Mouse (Mus musculus): ENCODE results near the gene Pced1b.

The Pced1b gene

DNA sequence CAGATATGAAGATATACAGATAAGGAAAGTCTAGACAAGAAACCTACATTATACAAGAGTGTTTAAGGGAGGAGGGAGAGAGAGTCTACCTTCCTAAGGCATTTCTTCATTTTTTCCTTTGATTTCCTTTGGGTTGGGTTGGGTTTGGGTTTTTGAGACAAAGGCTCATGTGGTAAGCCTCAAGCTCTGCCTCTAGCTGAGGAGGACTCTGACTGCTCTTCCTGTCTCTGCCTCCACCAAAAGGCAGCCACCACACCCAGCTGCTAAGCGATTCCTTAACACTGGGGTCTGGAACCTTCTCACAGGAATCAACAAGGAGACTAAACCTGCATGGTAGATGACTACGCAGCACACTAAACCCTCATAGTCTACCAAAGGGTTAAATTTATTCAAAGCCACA is 143.9 kb downstream of the Pced1b start:
- ChIA-PET POLR2A (interaction anchor here in 1 of 4 experiments (0.6 to 1.3 kb wide), 2 partner anchors 15 to 47 kb away, joined by 3 to 5 read pairs; no protein-coding TSS in a partner anchor), CTCF (no interaction called here)

DNA sequence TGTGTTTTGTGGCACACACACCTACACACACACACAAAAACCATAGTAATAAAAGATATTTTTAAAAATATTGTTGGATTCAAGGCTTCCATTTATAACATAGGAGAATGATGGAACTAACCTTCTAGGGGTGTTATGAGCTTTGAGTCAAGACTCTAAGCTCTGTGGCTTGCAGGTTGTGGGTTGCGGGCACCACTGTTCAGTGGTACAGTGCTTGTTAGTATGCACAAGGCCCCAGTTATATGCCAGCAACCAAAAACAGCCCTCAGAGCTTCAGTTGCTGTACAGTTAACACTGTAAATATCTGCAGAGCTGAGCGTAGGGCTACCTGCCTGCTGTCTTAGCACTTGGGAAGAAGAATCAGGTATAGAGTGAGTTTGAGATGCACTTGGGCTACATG is 144.5 kb downstream of the Pced1b start:
- CTCF ChIA-PET, result no interaction called here
- POLR2A ChIA-PET, result interaction anchor here in 2 of 4 experiments (0.9 to 6.5 kb wide), 5 partner anchors 8 to 190 kb away, joined by 3 to 57 read pairs (median 6); no protein-coding TSS in a partner anchor

DNA sequence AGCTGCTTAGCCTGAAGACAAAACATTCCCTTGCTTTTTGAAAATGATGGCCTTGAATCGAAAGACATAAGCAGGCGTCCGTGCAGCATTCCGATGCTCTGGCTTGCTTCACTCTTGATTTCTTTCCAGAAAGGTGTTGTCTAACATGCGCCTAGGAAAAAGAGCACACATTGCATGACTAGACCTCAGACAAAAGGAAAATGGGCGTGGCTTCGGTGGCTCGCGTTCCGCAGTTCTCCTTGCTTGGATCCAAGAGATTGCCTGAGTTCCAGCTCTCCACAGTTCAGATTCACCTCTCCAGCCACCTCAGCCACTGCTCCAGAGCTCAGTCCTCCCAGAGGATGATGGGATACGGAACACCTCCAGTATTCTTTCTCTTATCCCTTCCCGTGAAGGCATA is 147.7 kb downstream of the Pced1b start:
- ChIA-PET POLR2A (interaction anchor here (0.9 to 6.5 kb wide), 19 partner anchors 9 to 31 kb away, joined by 3 to 57 read pairs (median 7); no protein-coding TSS in a partner anchor), CTCF (interaction anchor here in 1 of 4 experiments (0.7 kb wide), 1 partner anchor 11 kb away, joined by 3 read pairs; no protein-coding TSS in a partner anchor)

DNA sequence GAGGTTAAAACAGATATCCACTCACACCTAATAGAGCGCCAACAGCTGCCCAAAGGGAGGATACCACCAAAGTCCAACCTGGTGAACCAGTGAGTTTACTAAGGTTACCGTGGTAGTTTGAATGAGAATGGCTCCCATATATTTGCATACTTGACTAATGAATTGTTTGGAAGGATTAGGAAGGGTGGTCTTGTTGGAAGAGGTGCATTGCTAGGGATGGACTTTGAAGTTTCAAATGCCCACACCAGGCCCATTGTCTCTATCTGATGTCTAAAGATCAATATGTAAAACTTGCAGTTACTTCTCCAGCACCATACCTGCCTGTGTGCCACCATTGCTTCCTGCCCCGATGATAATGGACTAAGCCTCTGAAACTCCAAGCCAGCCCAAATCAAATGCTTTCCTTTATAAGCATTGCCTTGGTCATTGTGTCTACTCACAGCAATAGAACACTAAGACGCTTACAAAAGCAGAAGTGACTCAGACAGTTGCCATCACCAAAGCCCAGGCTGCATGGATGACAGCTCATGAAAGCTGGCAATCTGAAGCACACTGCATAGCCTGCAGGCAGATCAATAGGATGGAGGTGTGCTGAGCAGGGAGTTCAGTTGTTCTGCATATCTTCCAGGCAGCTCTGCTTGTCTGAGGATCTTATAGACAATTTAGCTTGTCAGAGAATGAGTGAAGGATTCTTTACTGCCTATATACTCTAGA is 149.8 kb downstream of the Pced1b start:
- CTCF ChIA-PET, result interaction anchor here in 1 of 4 experiments (0.6 kb wide), 1 partner anchor 200 kb away, joined by 3 read pairs; no protein-coding TSS in a partner anchor
- POLR2A ChIA-PET, result interaction anchor here in 3 of 4 experiments (0.6 to 6.5 kb wide), 7 partner anchors 11 to 337 kb away, joined by 3 to 57 read pairs (median 4); no protein-coding TSS in a partner anchor

DNA sequence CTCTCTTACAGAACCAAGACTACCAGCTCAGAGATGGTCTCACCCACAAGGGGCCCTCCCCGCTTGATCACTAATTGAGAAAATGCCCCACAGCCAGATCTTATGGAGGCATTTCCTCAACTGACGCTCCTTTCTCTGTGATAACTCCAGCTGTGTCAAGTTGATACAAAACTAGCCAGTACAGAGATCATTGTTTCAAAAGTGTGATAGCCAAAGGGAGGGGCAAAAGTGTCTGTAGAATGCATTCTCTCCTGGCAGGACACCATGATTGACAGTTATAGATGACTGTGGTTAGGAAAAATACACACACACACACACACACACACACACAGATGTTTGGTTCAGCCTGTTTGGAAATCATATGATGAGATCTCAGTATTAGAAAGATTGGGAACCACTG is 150.9 kb downstream of the Pced1b start:
- POLR2A ChIA-PET, result interaction anchor here in 1 of 4 experiments (1.1 to 6.5 kb wide), 2 partner anchors 14 to 18 kb away, joined by 4 to 57 read pairs; no protein-coding TSS in a partner anchor
- CTCF ChIA-PET, result no interaction called here

DNA sequence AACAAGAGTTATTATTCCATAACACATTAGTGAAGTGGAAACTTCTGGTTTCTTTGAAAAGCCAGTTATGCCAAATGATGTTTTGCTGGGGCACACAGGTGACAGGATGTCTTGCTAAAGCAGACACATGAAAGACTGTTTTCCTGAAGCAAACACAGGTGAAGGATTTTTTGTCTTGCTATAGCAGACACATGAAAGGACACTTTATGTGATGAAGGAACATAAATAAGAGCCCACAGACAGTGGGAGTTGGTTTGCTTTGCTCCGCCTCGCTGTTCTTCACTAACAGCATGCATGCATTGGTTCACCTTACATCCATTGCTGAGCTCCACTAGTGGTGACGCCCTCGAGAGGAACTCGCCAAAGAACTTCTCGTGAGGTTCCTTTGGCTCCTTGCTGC is 154.0 kb downstream of the Pced1b start:
- CTCF ChIA-PET, result no interaction called here
- POLR2A ChIA-PET, result interaction anchor here in 2 of 4 experiments (1.4 to 1.7 kb wide), 3 partner anchors 8 to 18 kb away, joined by 3 to 5 read pairs (median 3); no protein-coding TSS in a partner anchor

DNA sequence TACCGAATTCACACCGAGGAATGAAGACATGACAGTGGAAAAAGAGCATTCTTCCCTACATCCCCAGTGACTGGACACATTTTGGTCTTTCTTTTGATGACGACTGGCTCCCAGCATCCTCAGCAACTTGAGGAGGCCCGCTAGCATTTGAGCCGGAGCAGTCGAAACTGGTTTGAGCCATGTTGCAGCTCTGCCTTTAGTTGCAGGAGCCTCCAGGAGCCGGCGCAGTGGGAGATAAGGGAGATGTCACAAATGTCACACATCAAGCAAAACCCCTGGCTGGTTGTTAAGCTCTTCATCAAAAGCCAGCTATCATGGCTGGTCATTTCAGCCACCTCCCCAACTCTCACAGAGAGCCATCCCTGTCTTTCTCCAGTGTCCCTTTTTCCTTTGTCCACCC is 157.6 kb downstream of the Pced1b start:
- POLR2A ChIA-PET, result interaction anchor here (0.5 to 2.6 kb wide), 21 partner anchors 9 to 64 kb away, joined by 3 to 10 read pairs (median 4); no protein-coding TSS in a partner anchor

DNA sequence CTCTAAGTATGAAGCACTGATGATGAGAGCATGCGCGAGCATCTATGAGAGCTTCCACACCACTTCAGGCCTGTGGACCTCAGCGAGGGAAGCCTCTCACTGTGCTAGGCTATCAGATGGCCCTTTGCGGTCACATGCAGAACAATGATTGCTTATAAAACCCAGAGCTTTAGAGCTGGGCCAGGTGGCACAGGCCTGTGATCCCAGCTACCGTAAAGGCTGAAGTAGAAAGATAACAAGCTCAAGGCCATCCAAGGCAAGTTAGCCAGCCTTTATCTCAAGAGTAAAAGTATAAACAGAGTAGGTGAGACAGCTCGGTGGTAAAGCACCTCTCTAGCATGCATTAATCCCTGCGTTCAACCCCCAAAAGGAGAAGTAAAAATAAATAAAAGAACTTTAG is 158.1 kb downstream of the Pced1b start:
- POLR2A ChIA-PET, result interaction anchor here in 3 of 4 experiments (0.6 to 2.6 kb wide), 19 partner anchors 9 to 373 kb away, joined by 3 to 10 read pairs (median 4); no protein-coding TSS in a partner anchor
- CTCF ChIA-PET, result interaction anchor here in 3 of 4 experiments (0.6 to 1.3 kb wide), 6 partner anchors 11 to 207 kb away, joined by 3 to 7 read pairs (median 4); no protein-coding TSS in a partner anchor

More for the DNA sequence above, 157.6 kb downstream of the Pced1b start:
- CTCF ChIA-PET, result interaction anchor here in 3 of 4 experiments (0.6 to 1.3 kb wide), 5 partner anchors 29 to 208 kb away, joined by 3 to 6 read pairs (median 4); no protein-coding TSS in a partner anchor

DNA sequence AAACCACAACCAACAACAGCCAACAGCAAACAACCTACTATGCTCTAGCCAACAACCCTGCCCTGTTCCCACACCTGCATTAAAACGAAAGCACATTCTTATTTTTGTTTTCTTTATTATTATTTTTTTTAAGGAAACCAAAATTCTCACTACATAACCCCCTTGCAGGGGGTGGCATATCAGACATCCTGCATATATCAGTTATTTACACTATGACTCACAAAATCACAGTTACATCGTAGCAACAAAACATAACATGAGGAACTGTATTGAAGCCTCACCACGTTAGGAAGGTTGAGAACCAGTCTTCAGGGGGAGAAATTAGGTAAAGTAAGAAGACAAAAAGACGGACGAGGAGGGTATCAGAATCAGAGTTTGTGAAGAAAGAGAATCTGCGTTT is 159.2 kb downstream of the Pced1b start:
- ChIA-PET CTCF (no interaction called here), POLR2A (interaction anchor here in 1 of 4 experiments (1.2 to 2.6 kb wide), 3 partner anchors 22 to 46 kb away, joined by 3 to 9 read pairs (median 3); no protein-coding TSS in a partner anchor)

DNA sequence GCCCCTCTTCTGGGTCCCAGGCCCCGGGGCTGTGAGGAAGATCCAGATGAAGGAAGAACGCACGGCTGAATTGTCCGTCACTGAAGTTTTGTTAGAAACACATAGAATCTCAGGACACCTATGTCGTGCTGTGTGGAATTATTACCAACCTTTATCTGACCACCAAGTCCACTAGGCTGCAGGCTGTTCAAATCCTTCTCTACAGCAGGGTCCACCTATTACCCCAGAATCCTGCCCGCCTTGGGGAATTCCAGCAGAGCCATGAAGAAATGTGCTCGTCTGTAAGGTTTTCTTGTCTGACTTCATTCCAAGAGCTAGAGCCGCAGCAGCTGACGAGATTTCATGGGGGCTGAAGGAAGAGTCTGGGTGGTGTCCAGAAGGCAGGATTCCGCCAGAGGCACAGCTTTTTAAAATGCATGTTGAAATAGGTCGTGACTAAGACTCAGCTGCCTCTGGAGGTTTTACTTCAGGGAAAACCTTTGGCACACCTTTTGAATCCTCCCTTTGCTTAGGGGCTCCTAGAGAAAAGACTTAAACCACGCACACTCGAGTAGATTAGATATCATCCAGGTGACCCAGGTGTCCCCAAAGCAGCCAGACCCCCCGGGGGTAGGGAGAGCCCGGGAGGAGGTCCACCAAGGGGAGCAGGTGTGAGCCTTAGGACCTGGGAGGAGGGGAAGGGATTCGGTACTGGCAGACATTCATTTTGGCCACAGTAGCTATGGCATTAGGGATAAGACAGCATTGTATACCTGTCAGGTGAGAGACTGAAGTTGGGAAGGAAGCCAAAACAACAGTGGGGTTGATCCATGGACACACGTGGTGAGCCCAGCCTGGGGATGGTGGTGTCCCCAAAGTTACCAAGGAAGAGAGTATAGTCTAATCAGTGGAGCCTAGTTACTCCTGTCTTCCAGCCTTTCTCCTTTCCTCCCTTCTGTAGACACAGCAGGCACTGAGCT is 160.9 kb downstream of the Pced1b start:
- POLR2A ChIA-PET, result interaction anchor here in 3 of 4 experiments (0.6 to 2.5 kb wide), 6 partner anchors 9 to 47 kb away, joined by 3 to 9 read pairs (median 5); no protein-coding TSS in a partner anchor
- CTCF ChIA-PET, result interaction anchor here in 1 of 4 experiments (0.6 kb wide), 1 partner anchor 118 kb away, joined by 4 read pairs; no protein-coding TSS in a partner anchor

DNA sequence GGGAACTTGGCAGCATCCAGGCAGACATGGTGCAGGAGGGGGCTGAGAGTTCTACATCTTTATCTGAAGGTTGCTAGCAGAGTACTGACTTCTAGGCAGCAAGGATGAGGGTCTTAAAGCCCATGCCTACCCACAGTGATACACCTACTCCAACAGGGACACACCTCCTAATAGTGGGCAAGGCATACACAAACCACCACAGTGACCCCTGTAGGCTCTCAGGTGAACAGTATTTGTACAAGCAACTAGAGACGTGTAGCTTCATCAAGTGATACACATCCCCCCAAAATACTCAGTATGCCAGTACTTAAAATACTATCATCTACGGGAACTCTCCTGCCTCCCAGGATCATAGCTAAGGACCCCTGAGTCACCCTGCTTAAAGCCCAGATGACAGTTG is 164.2 kb downstream of the Pced1b start:
- ChIA-PET CTCF (interaction anchor here in 3 of 4 experiments (0.5 to 2.4 kb wide), 10 partner anchors 9 to 110 kb away, joined by 3 to 9 read pairs (median 4); no protein-coding TSS in a partner anchor), POLR2A (interaction anchor here in 2 of 4 experiments (1.0 to 1.8 kb wide), 9 partner anchors 9 to 43 kb away, joined by 3 to 5 read pairs (median 4); no protein-coding TSS in a partner anchor)

DNA sequence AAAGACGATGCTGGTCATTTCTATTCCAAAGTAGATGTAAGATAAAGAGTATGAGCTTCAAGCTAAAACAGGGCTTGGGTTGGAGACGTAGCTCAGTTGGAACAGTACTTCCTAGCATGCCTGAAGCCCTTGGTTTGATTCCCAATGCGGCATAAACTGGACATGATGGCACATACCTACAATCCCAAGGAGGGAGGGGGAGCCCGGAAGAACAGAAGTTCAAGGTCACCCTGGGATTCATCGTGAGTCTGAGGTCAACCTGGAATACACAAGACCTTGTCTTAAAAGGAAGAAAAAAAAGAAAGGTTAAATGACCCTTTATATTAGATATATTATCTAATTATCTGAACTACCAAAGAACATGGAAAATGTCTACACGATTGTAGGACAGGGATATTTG is 164.8 kb downstream of the Pced1b start:
- ChIA-PET CTCF (interaction anchor here in 3 of 4 experiments (0.6 to 2.4 kb wide), 9 partner anchors 8 to 85 kb away, joined by 3 to 9 read pairs (median 3); no protein-coding TSS in a partner anchor), POLR2A (interaction anchor here in 2 of 4 experiments (1.0 to 1.8 kb wide), 7 partner anchors 8 to 43 kb away, joined by 3 to 5 read pairs (median 4); no protein-coding TSS in a partner anchor)

DNA sequence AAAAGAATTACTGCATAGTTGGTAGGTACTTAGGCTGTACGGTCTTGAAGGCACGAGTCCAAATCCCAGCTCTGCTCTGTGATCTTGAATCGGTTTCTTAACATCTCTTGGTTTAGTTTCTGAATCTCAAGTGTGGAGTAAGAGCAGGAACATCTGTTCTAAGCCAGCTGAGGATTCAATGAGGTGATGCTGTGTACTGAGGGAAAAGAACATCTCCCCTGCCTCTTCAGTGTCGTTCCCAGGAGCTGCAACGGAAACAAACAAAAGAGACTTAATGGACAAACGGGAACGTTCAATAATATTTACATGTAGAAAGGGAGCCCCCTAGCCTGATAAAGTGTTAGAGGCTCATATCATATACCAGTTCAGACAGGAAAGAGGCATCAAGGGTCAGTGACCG is 165.4 kb downstream of the Pced1b start:
- ChIA-PET CTCF (interaction anchor here in 2 of 4 experiments (0.6 to 2.4 kb wide), 3 partner anchors 12 to 169 kb away, joined by 3 to 9 read pairs (median 3); no protein-coding TSS in a partner anchor), POLR2A (interaction anchor here in 2 of 4 experiments (0.7 to 1.6 kb wide), 6 partner anchors 8 to 44 kb away, joined by 3 to 5 read pairs (median 4); no protein-coding TSS in a partner anchor)

DNA sequence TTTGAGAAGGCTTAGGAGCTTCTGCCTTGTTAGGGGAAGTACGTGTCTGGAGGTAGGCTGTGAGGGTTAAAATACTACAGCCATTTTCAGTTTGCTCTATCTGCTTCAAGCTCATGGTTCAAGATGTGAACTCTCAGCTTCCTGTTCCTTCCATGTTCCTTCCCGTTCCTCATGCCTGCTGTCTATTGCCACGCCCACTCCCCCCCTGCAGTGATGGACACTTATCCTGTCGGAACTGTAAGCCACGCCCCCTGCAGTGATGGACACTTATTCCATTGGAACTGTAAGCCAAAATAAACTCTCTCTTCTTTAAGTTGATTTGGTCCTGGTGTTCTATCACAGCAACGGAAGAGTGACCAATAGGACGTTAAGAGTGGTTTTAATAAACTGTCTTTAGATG is 166.0 kb downstream of the Pced1b start:
- CTCF ChIA-PET, result interaction anchor here in 1 of 4 experiments (0.6 to 2.4 kb wide), 2 partner anchors 11 to 168 kb away, joined by 3 to 9 read pairs; no protein-coding TSS in a partner anchor
- POLR2A ChIA-PET, result interaction anchor here in 2 of 4 experiments (0.7 to 1.6 kb wide), 4 partner anchors 8 to 36 kb away, joined by 3 to 5 read pairs (median 4); no protein-coding TSS in a partner anchor

DNA sequence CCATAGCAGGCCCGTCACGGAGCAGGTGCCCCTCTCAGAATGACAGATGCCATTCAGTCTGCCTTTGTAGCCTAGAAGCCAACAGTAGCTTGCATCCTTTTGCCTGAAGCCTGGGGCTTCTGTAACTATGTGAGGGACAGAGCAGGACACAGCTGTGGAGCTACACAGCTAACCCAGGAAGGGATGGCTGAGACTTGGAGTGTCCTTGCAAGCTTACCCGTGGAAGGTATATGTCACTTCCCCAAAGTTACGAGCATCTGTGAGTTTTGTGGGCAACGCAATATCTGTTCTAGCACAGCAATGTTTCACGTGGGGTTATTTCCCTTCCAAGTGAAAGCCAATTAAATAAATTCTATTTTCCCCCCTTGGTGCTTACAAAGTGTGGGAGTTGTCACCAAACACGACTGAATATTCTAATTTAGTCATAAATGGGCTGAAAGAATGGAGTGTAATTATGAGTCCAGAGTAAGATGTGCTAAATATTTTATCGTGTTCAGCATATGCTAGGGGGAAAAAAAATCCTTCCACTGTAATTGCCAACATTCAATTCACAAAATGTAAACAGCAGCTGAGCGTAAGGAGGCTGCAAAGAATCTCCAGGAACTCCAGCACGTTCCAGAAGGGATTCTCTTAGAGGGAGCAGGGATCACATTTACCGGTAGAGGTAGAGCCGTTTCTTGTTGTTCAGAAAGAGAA is 168.0 kb downstream of the Pced1b start:
- ChIA-PET POLR2A (interaction anchor here in 3 of 4 experiments (0.7 to 1.2 kb wide), 4 partner anchors 31 to 41 kb away, joined by 3 to 4 read pairs (median 3); no protein-coding TSS in a partner anchor), CTCF (no interaction called here)

DNA sequence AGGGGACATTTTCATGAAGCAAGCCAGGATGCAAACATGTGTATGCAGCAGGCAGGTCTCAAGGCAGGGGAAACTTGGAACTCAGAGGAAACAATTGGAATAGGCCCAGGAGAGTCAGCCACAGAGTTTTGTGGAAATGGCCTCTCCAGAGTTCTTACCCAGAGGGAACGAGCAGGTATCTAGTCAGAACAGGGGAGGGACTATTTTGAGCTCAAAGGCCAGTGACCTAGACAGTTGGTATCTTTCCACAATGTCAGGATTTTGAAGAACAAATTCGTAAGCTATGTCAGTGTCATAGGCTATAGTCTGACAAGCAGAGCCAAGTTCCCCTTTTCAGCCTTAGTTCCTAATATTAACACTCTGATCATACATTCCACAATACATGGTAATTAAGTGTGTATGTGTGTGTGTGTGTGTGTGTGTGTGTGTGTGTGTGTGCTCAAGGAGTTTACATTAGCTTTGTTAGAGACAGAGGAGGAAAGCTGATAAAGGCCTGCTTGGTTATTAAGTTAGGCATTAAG is 168.6 kb downstream of the Pced1b start:
- CTCF ChIA-PET, result no interaction called here
- POLR2A ChIA-PET, result interaction anchor here in 2 of 4 experiments (0.9 to 1.2 kb wide), 3 partner anchors 31 to 42 kb away, joined by 3 read pairs; no protein-coding TSS in a partner anchor

DNA sequence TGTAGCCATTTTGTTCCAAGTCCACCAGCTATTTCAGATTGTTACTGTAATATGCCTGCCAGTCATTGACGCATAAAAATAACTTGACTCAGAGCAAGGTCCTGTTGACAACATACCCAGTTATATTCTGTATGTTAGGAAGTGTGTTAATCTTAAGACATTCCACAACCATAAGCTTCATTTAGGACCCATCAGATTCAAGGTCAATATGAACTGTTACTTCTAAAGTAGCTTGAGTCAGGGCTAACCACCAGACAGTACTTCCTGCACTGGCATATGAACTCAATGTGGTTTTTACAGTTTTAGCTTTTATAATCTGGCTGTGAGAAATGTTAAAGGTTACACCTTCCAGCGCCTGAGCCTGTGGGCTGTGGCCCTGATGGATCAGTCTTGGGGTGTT is 173.4 kb downstream of the Pced1b start:
- POLR2A ChIA-PET, result interaction anchor here in 2 of 4 experiments (1.1 to 2.8 kb wide), 9 partner anchors 8 to 45 kb away, joined by 3 to 10 read pairs (median 4); no protein-coding TSS in a partner anchor
- CTCF ChIA-PET, result interaction anchor here in 3 of 4 experiments (0.5 to 1.3 kb wide), 5 partner anchors 9 to 249 kb away, joined by 3 to 7 read pairs (median 3); no protein-coding TSS in a partner anchor

All from embryonic stem cell, embryonic (primary cell).